Mouse (Mus musculus) embryonic facial prominence, embryonic 13.5 days (tissue): ENCODE results near the gene Ankrd55. TPM values are rescaled to one million over a fixed set of nuclear protein-coding genes. Genes with fewer than 3 reads are reported as not detected.

Experiments used
- ATAC-seq: fragments of 200-750 bp; cut with Nextera tagmentation; 2 replicates; pipeline ENCODE4 v1.8.0; 2017; ENCODE audit warnings: low read depth; ENCODE audit not compliant: insufficient number of reproducible peaks, insufficient read depth, low FRiP score, low TSS enrichment
- H3K27ac ChIP-seq: fragments of 300-500 bp; sonication (generic); 2 replicates; pipeline ENCODE4 v1.5.1; 2015; ENCODE audit warnings: moderate library complexity, mild to moderate bottlenecking, inconsistent platforms
- H3K27me3 ChIP-seq: fragments of 300-500 bp; sonication (generic); 2 replicates; pipeline ENCODE4 v1.6.1; 2015; ENCODE audit warnings: mild to moderate bottlenecking, inconsistent platforms
- H3K36me3 ChIP-seq: fragments of 300-500 bp; sonication (generic); 2 replicates; pipeline ENCODE4 v1.6.1; 2015; ENCODE audit warnings: mild to moderate bottlenecking, inconsistent platforms
- H3K4me1 ChIP-seq: fragments of 300-500 bp; sonication (generic); 2 replicates; pipeline ENCODE4 v1.6.1; 2015; ENCODE audit warnings: inconsistent platforms
- H3K4me2 ChIP-seq: fragments of 300-500 bp; sonication (generic); 2 replicates; pipeline ENCODE4 v1.6.1; 2015; ENCODE audit warnings: moderate library complexity, mild to moderate bottlenecking, inconsistent platforms
- H3K4me3 ChIP-seq: fragments of 300-500 bp; sonication (generic); 2 replicates; pipeline ENCODE4 v1.5.1; 2015; ENCODE audit warnings: mild to moderate bottlenecking, inconsistent platforms
- H3K9ac ChIP-seq: fragments of 300-500 bp; sonication (generic); 2 replicates; pipeline ENCODE4 v1.6.1; 2015; ENCODE audit warnings: mild to moderate bottlenecking, inconsistent platforms
- H3K9me3 ChIP-seq: fragments of 300-500 bp; sonication (generic); 2 replicates; pipeline ENCODE4 v1.6.1; 2016; ENCODE audit warnings: inconsistent platforms
- WGBS: fragments of 180-500 bp; shearing (Covaris S2); methylation state at CpG from one replicate; pipeline ENCODE4 v1.1.7; 2015; ENCODE audit warnings: mixed read lengths; 5-methylcytosine and 5-hydroxymethylcytosine counted together
- polyA plus RNA-seq: library from polyadenylated mRNA; unstranded; fragments of >200 nt; fragmentation: Nextera tagmentation; extraction: Ambion mirVana; gene quantifications from 2 replicates; pipeline ENCODE4 v1.2.1, GENCODE M21; 2015

Gene Ankrd55
- polyA plus RNA-seq, 1 experiment from 2014 or later: 1.1 TPM

GRCm38 (mm10) chr13:112382956-112383355 lies 94.7 kb downstream of the Ankrd55 start:
- 29% methylated on average over 3 of the region's 3 CpGs for WGBS

GRCm38 (mm10) chr13:112383941-112384659 lies 95.8 kb downstream of the Ankrd55 start:
- no peak for ATAC-seq

More at GRCm38 (mm10) chr13:112382956-112383355, 94.7 kb downstream of the Ankrd55 start:
- no peak overlapping the region for H3K4me3 ChIP-seq
- no peaks in the 10 kb centered on the region for H3K9me3 ChIP-seq
- ATAC-seq: no peak
- no peaks in the 10 kb centered on the region for H3K36me3 ChIP-seq
- H3K4me1 ChIP-seq: peaks cover 23% of the 10 kb centered on the region
- H3K4me2 ChIP-seq: no peak overlapping the region
- H3K27ac ChIP-seq: peak overlapping the region; percentile 85
- no peak overlapping the region for H3K9ac ChIP-seq
- no peaks in the 10 kb centered on the region for H3K27me3 ChIP-seq

GRCm38 (mm10) chr13:112385040-112385439 lies 96.8 kb downstream of the Ankrd55 start:
- H3K4me2 ChIP-seq: no peak overlapping the region
- no peak for ATAC-seq
- no peak overlapping the region for H3K4me3 ChIP-seq
- WGBS: 89% methylated on average over 9 of the region's 9 CpGs
- no peak overlapping the region for H3K9ac ChIP-seq
- H3K27ac ChIP-seq: peak overlapping the region; percentile 66
- H3K4me1 ChIP-seq: peaks cover 23% of the 10 kb centered on the region
- H3K36me3 ChIP-seq: no peaks in the 10 kb centered on the region
- H3K9me3 ChIP-seq: no peaks in the 10 kb centered on the region
- no peaks in the 10 kb centered on the region for H3K27me3 ChIP-seq

More at GRCm38 (mm10) chr13:112383941-112384659, 95.8 kb downstream of the Ankrd55 start:
- peak overlapping the region; percentile 66 for H3K27ac ChIP-seq
- H3K9ac ChIP-seq: no peak overlapping the region
- peaks cover 23% of the 10 kb centered on the region for H3K4me1 ChIP-seq
- WGBS: 54% methylated on average over 11 of the region's 11 CpGs
- H3K36me3 ChIP-seq: no peaks in the 10 kb centered on the region
- H3K4me3 ChIP-seq: no peak overlapping the region
- no peaks in the 10 kb centered on the region for H3K27me3 ChIP-seq
- no peak overlapping the region for H3K4me2 ChIP-seq
- H3K9me3 ChIP-seq: no peaks in the 10 kb centered on the region

GRCm38 (mm10) chr13:112386494-112387075 lies 98.3 kb downstream of the Ankrd55 start:
- H3K36me3 ChIP-seq: no peaks in the 10 kb centered on the region
- WGBS: 73% methylated on average over 2 of the region's 2 CpGs
- peaks cover 23% of the 10 kb centered on the region for H3K4me1 ChIP-seq
- no peak overlapping the region for H3K4me2 ChIP-seq
- H3K9me3 ChIP-seq: no peaks in the 10 kb centered on the region
- H3K27me3 ChIP-seq: no peaks in the 10 kb centered on the region
- no peak overlapping the region for H3K4me3 ChIP-seq
- H3K27ac ChIP-seq: no peak overlapping the region
- H3K9ac ChIP-seq: no peak overlapping the region
- no peak for ATAC-seq

- no peaks in the 10 kb centered on the region for H3K36me3 ChIP-seq
- WGBS: 73% methylated on average over 5 of the region's 5 CpGs
Observed at GRCm38 (mm10) chr13:112387279-112387678, 99.0 kb downstream of the Ankrd55 start.

GRCm38 (mm10) chr13:112388176-112388575 lies 99.9 kb downstream of the Ankrd55 start:
- WGBS: 93% methylated on average over 3 of the region's 3 CpGs
- no peak for ATAC-seq
- H3K4me1 ChIP-seq: peaks cover 14% of the 10 kb centered on the region

More at GRCm38 (mm10) chr13:112387279-112387678, 99.0 kb downstream of the Ankrd55 start:
- Histone ChIP-seq H3K27ac (no peak overlapping the region), H3K27me3 (no peaks in the 10 kb centered on the region), H3K4me1 (peaks cover 23% of the 10 kb centered on the region), H3K4me2 (no peak overlapping the region), H3K9me3 (no peaks in the 10 kb centered on the region), H3K9ac (no peak overlapping the region), H3K4me3 (no peak overlapping the region)
- ATAC-seq: no peak

GRCm38 (mm10) chr13:112390206-112390605 lies 102.0 kb downstream of the Ankrd55 start:
- no peak overlapping the region for H3K4me3 ChIP-seq
- H3K27me3 ChIP-seq: no peaks in the 10 kb centered on the region
- H3K9ac ChIP-seq: no peak overlapping the region
- no peaks in the 10 kb centered on the region for H3K36me3 ChIP-seq
- H3K4me2 ChIP-seq: no peak overlapping the region
- ATAC-seq: no peak
- H3K9me3 ChIP-seq: no peaks in the 10 kb centered on the region
- no peaks in the 10 kb centered on the region for H3K4me1 ChIP-seq
- H3K27ac ChIP-seq: no peak overlapping the region
- WGBS: 79% methylated on average over 1 of the region's 1 CpGs

More at GRCm38 (mm10) chr13:112388176-112388575, 99.9 kb downstream of the Ankrd55 start:
- no peak overlapping the region for H3K27ac ChIP-seq
- no peak overlapping the region for H3K4me3 ChIP-seq
- H3K4me2 ChIP-seq: no peak overlapping the region
- no peaks in the 10 kb centered on the region for H3K9me3 ChIP-seq
- H3K9ac ChIP-seq: no peak overlapping the region
- no peaks in the 10 kb centered on the region for H3K36me3 ChIP-seq
- H3K27me3 ChIP-seq: no peaks in the 10 kb centered on the region

- Histone ChIP-seq H3K4me2 (no peak overlapping the region), H3K4me1 (no peaks in the 10 kb centered on the region), H3K9me3 (no peaks in the 10 kb centered on the region), H3K27ac (no peak overlapping the region), H3K36me3 (no peaks in the 10 kb centered on the region), H3K4me3 (no peak overlapping the region), H3K27me3 (no peaks in the 10 kb centered on the region), H3K9ac (no peak overlapping the region)
- 73% methylated on average over 3 of the region's 3 CpGs for WGBS
- no peak for ATAC-seq
Observed at GRCm38 (mm10) chr13:112391354-112391753, 103.1 kb downstream of the Ankrd55 start.

- Histone ChIP-seq H3K4me3 (no peak overlapping the region), H3K4me2 (no peak overlapping the region), H3K9ac (no peak overlapping the region), H3K36me3 (no peaks in the 10 kb centered on the region), H3K27me3 (no peaks in the 10 kb centered on the region), H3K27ac (no peak overlapping the region), H3K4me1 (peaks cover 11% of the 10 kb centered on the region), H3K9me3 (no peaks in the 10 kb centered on the region)
- no peak for ATAC-seq
- WGBS: 87% methylated on average over 2 of the region's 2 CpGs
Observed at GRCm38 (mm10) chr13:112393356-112393755, 105.1 kb downstream of the Ankrd55 start.

GRCm38 (mm10) chr13:112394271-112394670 lies 106.0 kb downstream of the Ankrd55 start:
- ATAC-seq: no peak

GRCm38 (mm10) chr13:112404723-112405122 lies 116.5 kb downstream of the Ankrd55 start:
- Histone ChIP-seq H3K27ac (no peak overlapping the region), H3K9ac (no peak overlapping the region), H3K4me2 (no peak overlapping the region), H3K9me3 (no peaks in the 10 kb centered on the region), H3K27me3 (no peaks in the 10 kb centered on the region), H3K36me3 (no peaks in the 10 kb centered on the region), H3K4me1 (no peaks in the 10 kb centered on the region), H3K4me3 (no peak overlapping the region)
- no peak for ATAC-seq
- WGBS: 68% methylated on average over 3 of the region's 3 CpGs

More at GRCm38 (mm10) chr13:112394271-112394670, 106.0 kb downstream of the Ankrd55 start:
- Histone ChIP-seq H3K27ac (no peak overlapping the region), H3K36me3 (no peaks in the 10 kb centered on the region), H3K4me3 (no peak overlapping the region), H3K4me1 (peaks cover 11% of the 10 kb centered on the region), H3K27me3 (no peaks in the 10 kb centered on the region), H3K9me3 (no peaks in the 10 kb centered on the region), H3K4me2 (no peak overlapping the region), H3K9ac (no peak overlapping the region)
- 71% methylated on average over 9 of the region's 9 CpGs for WGBS

- 69% methylated on average over 1 of the region's 1 CpGs for WGBS
- Histone ChIP-seq H3K9ac (no peak overlapping the region), H3K36me3 (no peaks in the 10 kb centered on the region), H3K9me3 (no peaks in the 10 kb centered on the region), H3K4me2 (no peak overlapping the region), H3K27ac (no peak overlapping the region), H3K4me1 (no peaks in the 10 kb centered on the region), H3K27me3 (no peaks in the 10 kb centered on the region), H3K4me3 (no peak overlapping the region)
- ATAC-seq: no peak
Observed at GRCm38 (mm10) chr13:112405184-112405583, 116.9 kb downstream of the Ankrd55 start.
